ENCODE assay signal across 9 mouse cellular contexts in genomic region chr2:130425112-130425511, GRCm38 (mm10). TPM values are rescaled to one million over a fixed set of nuclear protein-coding genes. Genes with fewer than 3 reads are reported as not detected.
DNase-seq lines count a peak whose midpoint lies in the region; ATAC-seq and TF ChIP-seq lines count a peak whose summit lies in the region.
"Had no signal": no experiment of that assay in that cellular context is flagged by ENCODE, and none has a peak within 500 bp of the region (broad histone marks: within the 10 kb centered on the region; RNA-seq: fewer than 3 reads in every experiment).

No protein-coding gene starts in this region.

- H3K79me3 ChIP-seq in C2C12 (ENCODE audit: low read depth), result peaks cover 51% of the 10 kb centered on the region

- no peaks in the 10 kb centered on the region for H3K27me3 ChIP-seq in erythroblast, embryonic 14.5 days (ENCODE audit: control insufficient read depth)
- H3K27me3 ChIP-seq in C2C12 (ENCODE audit: control insufficient read depth, insufficient read depth, insufficient read length), result no peaks in the 10 kb centered on the region
- no peaks in the 10 kb centered on the region for H3K27me3 ChIP-seq in forebrain, embryonic 14.5 days (replicated peaks; ENCODE audit: control insufficient read depth, insufficient read depth, low read length)
- no peaks in the 10 kb centered on the region for H3K27me3 ChIP-seq in liver, embryonic 14.5 days (ENCODE audit: control insufficient read depth, insufficient read depth, low read length)
- H3K27me3 ChIP-seq in stomach, postnatal 0 days (ENCODE audit: control insufficient read depth, insufficient read depth, low read length), result no peaks in the 10 kb centered on the region

- peaks cover 19% of the 10 kb centered on the region for H3K36me3 ChIP-seq in erythroblast, embryonic 14.5 days (ENCODE audit: control insufficient read depth)
- H3K36me3 ChIP-seq in C2C12 (ENCODE audit: control insufficient read depth, insufficient read depth), result peaks cover 50% of the 10 kb centered on the region
- no peaks in the 10 kb centered on the region for H3K36me3 ChIP-seq in forebrain, embryonic 14.5 days (ENCODE audit: control insufficient read depth, insufficient read depth, low read length)
- no peaks in the 10 kb centered on the region; the same call in 1 of the 2 replicates for H3K36me3 ChIP-seq in liver, embryonic 14.5 days (replicated peaks; ENCODE audit: control insufficient read depth, insufficient read depth, low read depth)
- H3K36me3 ChIP-seq in stomach, postnatal 0 days (ENCODE audit: control insufficient read depth, insufficient read depth, low read length), result no peaks in the 10 kb centered on the region

- DNase-seq in forebrain, embryonic 14.5 days (ENCODE audit: low spot score), result peak; percentile 47
- DNase-seq in liver, embryonic 14.5 days (ENCODE audit: low read depth in 3 of 3, low spot score in 3 of 3), result no peak
- no peak for DNase-seq in stomach, postnatal 0 days (ENCODE audit: low spot score)
- DNase-seq in right cerebral cortex, postnatal 36 days (ENCODE audit: low spot score in 2 of 2), result no peak
- no peak for DNase-seq in cerebellum, adult 11 months

- no peak for TF ChIP-seq CTCF in C2C12 (IDR thresholded peaks at IDR 0.05; ENCODE audit: control insufficient read depth, insufficient read depth, insufficient read length)
- TF ChIP-seq CTCF in liver, embryonic 14.5 days (IDR thresholded peaks at IDR 0.05; ENCODE audit: low read depth), result peak; percentile 32
- peak; percentile 61 for TF ChIP-seq CTCF in stomach, postnatal 0 days (IDR thresholded peaks at IDR 0.05; ENCODE audit: low read depth)

- ATAC-seq in erythroblast, adult 5-6 weeks (replicated peaks; ENCODE audit: low FRiP score, poor library complexity, severe bottlenecking), result no peak
- no peak for ATAC-seq in forebrain, embryonic 14.5 days
- ATAC-seq in liver, embryonic 14.5 days (ENCODE audit: insufficient read depth), result no peak
- no peak for ATAC-seq in stomach, postnatal 0 days (ENCODE audit: low FRiP score, low TSS enrichment)

- no peaks in the 10 kb centered on the region for H3K9me3 ChIP-seq in erythroblast, embryonic 14.5 days (ENCODE audit: control insufficient read depth, low read length)
- no peaks in the 10 kb centered on the region for H3K9me3 ChIP-seq in forebrain, embryonic 14.5 days (replicated peaks; ENCODE audit: control insufficient read depth, low read length)
- no peaks in the 10 kb centered on the region for H3K9me3 ChIP-seq in liver, embryonic 14.5 days (ENCODE audit: control insufficient read depth, low read length)
- H3K9me3 ChIP-seq in stomach, postnatal 0 days (ENCODE audit: control insufficient read depth, low read length), result no peaks in the 10 kb centered on the region

- peak overlapping the region; percentile 64 for H3ac ChIP-seq in C2C12 (ENCODE audit: control insufficient read depth, insufficient read length, low read depth)

- H3K9ac ChIP-seq in forebrain, embryonic 14.5 days (ENCODE audit: low read length), result peak overlapping the region; percentile 86
- peak overlapping the region; percentile 91 for H3K9ac ChIP-seq in liver, embryonic 14.5 days (replicated peaks)
- peak overlapping the region; percentile 88 for H3K9ac ChIP-seq in stomach, postnatal 0 days (ENCODE audit: low read length)

- peak overlapping the region; percentile 85 for H3K4me3 ChIP-seq in erythroblast, embryonic 14.5 days (replicated peaks)
- H3K4me3 ChIP-seq in C2C12 (ENCODE audit: insufficient read depth, poor library complexity, severe bottlenecking), result peak overlapping the region; percentile 91
- H3K4me3 ChIP-seq in forebrain, embryonic 14.5 days (ENCODE audit: low read depth, low read length), result peak overlapping the region; percentile 76
- peak overlapping the region; percentile 73 to 81 for H3K4me3 ChIP-seq in liver, embryonic 14.5 days (ENCODE audit: insufficient read depth in 1 of 2, low read depth in 2 of 2, low read length in 2 of 2)
- H3K4me3 ChIP-seq in stomach, postnatal 0 days (ENCODE audit: low read depth, low read length), result peak overlapping the region; percentile 81

- 0 out of 2 replicates have a peak overlapping the region, but pooled peaks have one; percentile 89 for H3K27ac ChIP-seq in forebrain, embryonic 14.5 days (ENCODE audit: low read depth, low read length)
- no peak overlapping the region for H3K27ac ChIP-seq in liver, embryonic 14.5 days
- H3K27ac ChIP-seq in stomach, postnatal 0 days (replicated peaks), result no peak overlapping the region

- peak overlapping the region; percentile 90 for H3K4me2 ChIP-seq in forebrain, embryonic 14.5 days (ENCODE audit: low read length)
- H3K4me2 ChIP-seq in liver, embryonic 14.5 days (ENCODE audit: low read depth), result peak overlapping the region; percentile 99
- H3K4me2 ChIP-seq in stomach, postnatal 0 days (replicated peaks; ENCODE audit: low read depth), result peak overlapping the region; percentile 90

- TF ChIP-seq EP300 in liver, embryonic 14.5 days (IDR thresholded peaks at IDR 0.05; ENCODE audit: low read depth), result no peak
- no peak for TF ChIP-seq EP300 in stomach, postnatal 0 days (optimal IDR thresholded peaks at IDR 0.05)

- 35% methylated on average over 5 of the region's 5 CpGs for WGBS in forebrain, embryonic 14.5 days
- WGBS in liver, embryonic 14.5 days (ENCODE audit: insufficient replicate concordance), result 21% methylated on average over 5 of the region's 5 CpGs
- WGBS in stomach, postnatal 0 days, result 27% methylated on average over 5 of the region's 5 CpGs

- H3K4me1 ChIP-seq in erythroblast, embryonic 14.5 days (ENCODE audit: control insufficient read depth), result peaks cover 55% of the 10 kb centered on the region
- H3K4me1 ChIP-seq in forebrain, embryonic 14.5 days (ENCODE audit: control insufficient read depth, insufficient read depth, low read length), result peaks cover 10% of the 10 kb centered on the region
- H3K4me1 ChIP-seq in liver, embryonic 14.5 days (replicated peaks; ENCODE audit: control insufficient read depth in 2 of 2, insufficient read depth in 2 of 2, low read length in 1 of 2), result peaks cover 13 to 14% of the 10 kb centered on the region in 2 experiments
- peaks cover 4% of the 10 kb centered on the region; the same call in 1 of the 2 replicates for H3K4me1 ChIP-seq in stomach, postnatal 0 days (replicated peaks; ENCODE audit: control insufficient read depth, insufficient read depth)

- H3K79me2 ChIP-seq in C2C12 (ENCODE audit: control insufficient read depth, insufficient read depth), result peaks cover 85% of the 10 kb centered on the region

TF ChIP-seq in C2C12, 6 proteins besides CTCF, POLR2A, EP300 and RAD21 (continues in another document):
- TF ChIP-seq USF1 (IDR thresholded peaks at IDR 0.05; ENCODE audit: low read depth) (no peak), MAX (IDR thresholded peaks at IDR 0.05) (no peak), MYOD1 (IDR thresholded peaks at IDR 0.05; ENCODE audit: control insufficient read depth, insufficient read length, low read depth) (no peak)

RNA-seq across cellular contexts. Expression of gene Pced1a, which starts 0.6 kb away (rescaled TPM):
- polyA plus RNA-seq in erythroblast, embryonic 14.5 days (2012), result 0.38 and 0.42 TPM in 2 replicates
- total RNA-seq in erythroblast, adult 5-6 weeks (2015; ENCODE audit: low replicate concordance), result 2.1 and 6.0 TPM in 2 replicates
- total RNA-seq in erythroblast, adult 5-6 weeks (2017; ENCODE audit: low replicate concordance), result 1.7 and 2.8 TPM in 2 replicates
- 15.4 TPM for polyA plus RNA-seq in C2C12 (2012; fragmentation: generic; extraction: Trizol)
- 8.9 and 12.0 TPM in 2 replicates for polyA plus RNA-seq in forebrain, embryonic 14.5 days (2014; fragmentation: Nextera tagmentation; extraction: Ambion mirVana)
- 5.6 and 6.7 TPM in 2 replicates for polyA plus RNA-seq in liver, embryonic 14.5 days (2012; rRNA removed)
- 2.1 and 3.3 TPM in 2 replicates for polyA plus RNA-seq in liver, embryonic 14.5 days (2014; fragmentation: Nextera tagmentation; extraction: Ambion mirVana)
- 4.4 and 4.9 TPM in 2 replicates for polyA plus RNA-seq in stomach, postnatal 0 days (2015; fragmentation: Nextera tagmentation; extraction: Ambion mirVana)

RNA-seq across cellular contexts. Expression of gene Vps16, which starts 1.0 kb away (rescaled TPM):
- polyA plus RNA-seq in erythroblast, embryonic 14.5 days (2012), result 1.2 and 1.3 TPM in 2 replicates
- 35.1 and 78.4 TPM in 2 replicates for total RNA-seq in erythroblast, adult 5-6 weeks (2015; ENCODE audit: low replicate concordance)
- total RNA-seq in erythroblast, adult 5-6 weeks (2017; ENCODE audit: low replicate concordance), result 37.1 and 47.7 TPM in 2 replicates
- polyA plus RNA-seq in C2C12 (2012; fragmentation: generic; extraction: Trizol), result 44.0 TPM
- 92.2 and 99.3 TPM in 2 replicates for polyA plus RNA-seq in forebrain, embryonic 14.5 days (2014; fragmentation: Nextera tagmentation; extraction: Ambion mirVana)
- polyA plus RNA-seq in liver, embryonic 14.5 days (2012; rRNA removed), result 34.1 and 38.3 TPM in 2 replicates
- 26.8 and 31.3 TPM in 2 replicates for polyA plus RNA-seq in liver, embryonic 14.5 days (2014; fragmentation: Nextera tagmentation; extraction: Ambion mirVana)
- polyA plus RNA-seq in stomach, postnatal 0 days (2015; fragmentation: Nextera tagmentation; extraction: Ambion mirVana), result 37.0 and 38.9 TPM in 2 replicates

RNA-seq across cellular contexts. Expression of gene Tmem239, which starts 18.8 kb away (rescaled TPM):
- polyA plus RNA-seq in erythroblast, embryonic 14.5 days (2012), result not detected in 2 replicates
- not detected in 2 replicates for total RNA-seq in erythroblast, adult 5-6 weeks (2015; ENCODE audit: low replicate concordance)
- total RNA-seq in erythroblast, adult 5-6 weeks (2017; ENCODE audit: low replicate concordance), result not detected in 2 replicates
- 0.02 TPM for polyA plus RNA-seq in C2C12 (2012; fragmentation: generic; extraction: Trizol)
- polyA plus RNA-seq in forebrain, embryonic 14.5 days (2014; fragmentation: Nextera tagmentation; extraction: Ambion mirVana), result not detected in 2 replicates
- polyA plus RNA-seq in liver, embryonic 14.5 days (2012; rRNA removed), result not detected in 2 replicates
- not detected in 2 replicates for polyA plus RNA-seq in liver, embryonic 14.5 days (2014; fragmentation: Nextera tagmentation; extraction: Ambion mirVana)
- not detected in 2 replicates for polyA plus RNA-seq in stomach, postnatal 0 days (2015; fragmentation: Nextera tagmentation; extraction: Ambion mirVana)
- polyA plus RNA-seq: large intestine, adult 2 months had no signal

RNA-seq across cellular contexts. Expression of gene 1700020A23Rik, which starts 20.1 kb away (rescaled TPM):
- not detected in 2 replicates for polyA plus RNA-seq in erythroblast, embryonic 14.5 days (2012)
- not detected in 2 replicates for total RNA-seq in erythroblast, adult 5-6 weeks (2015; ENCODE audit: low replicate concordance)
- total RNA-seq in erythroblast, adult 5-6 weeks (2017; ENCODE audit: low replicate concordance), result not detected in 2 replicates
- not detected for polyA plus RNA-seq in C2C12 (2012; fragmentation: generic; extraction: Trizol)
- not detected in 2 replicates for polyA plus RNA-seq in forebrain, embryonic 14.5 days (2014; fragmentation: Nextera tagmentation; extraction: Ambion mirVana)
- polyA plus RNA-seq in liver, embryonic 14.5 days (2012; rRNA removed), result not detected in 2 replicates
- polyA plus RNA-seq in liver, embryonic 14.5 days (2014; fragmentation: Nextera tagmentation; extraction: Ambion mirVana), result not detected in 2 replicates
- polyA plus RNA-seq in stomach, postnatal 0 days (2015; fragmentation: Nextera tagmentation; extraction: Ambion mirVana), result not detected in 2 replicates
- polyA plus RNA-seq: large intestine, adult 2 months had no signal

RNA-seq across cellular contexts. Expression of gene Gm28372, which starts 20.1 kb away (rescaled TPM):
- polyA plus RNA-seq in erythroblast, embryonic 14.5 days (2012), result not detected in 2 replicates
- not detected in 2 replicates for total RNA-seq in erythroblast, adult 5-6 weeks (2015; ENCODE audit: low replicate concordance)
- total RNA-seq in erythroblast, adult 5-6 weeks (2017; ENCODE audit: low replicate concordance), result not detected in 2 replicates
- polyA plus RNA-seq in C2C12 (2012; fragmentation: generic; extraction: Trizol), result not detected
- polyA plus RNA-seq in forebrain, embryonic 14.5 days (2014; fragmentation: Nextera tagmentation; extraction: Ambion mirVana), result not detected in 2 replicates
- polyA plus RNA-seq in liver, embryonic 14.5 days (2012; rRNA removed), result not detected in 2 replicates
- polyA plus RNA-seq in liver, embryonic 14.5 days (2014; fragmentation: Nextera tagmentation; extraction: Ambion mirVana), result not detected in 2 replicates
- polyA plus RNA-seq in stomach, postnatal 0 days (2015; fragmentation: Nextera tagmentation; extraction: Ambion mirVana), result not detected in 2 replicates
- polyA plus RNA-seq: large intestine, adult 2 months had no signal

Comparison
In these comparisons a context has a peak if more than half of its experiments do, and no peak if none do; other contexts are left out.
1. RNA of gene Vps16, which starts 1.0 kb away (polyA plus RNA-seq): 92.2 to 99.3 TPM in forebrain, embryonic 14.5 days, 44.0 TPM in C2C12 (single experiment), 26.8 to 38.3 TPM in liver, embryonic 14.5 days and 37.0 to 38.9 TPM in stomach, postnatal 0 days; 1.2 to 1.3 TPM in erythroblast, embryonic 14.5 days; every median in the first group is over 10 times any median in the second.
2. Peak in every context shown above with its lines, with median percentiles within 50 percentile points of each other: H3K4me3 ChIP-seq, H3K4me2 ChIP-seq and H3K9ac ChIP-seq.